Mouse (Mus musculus): ENCODE results near the gene Nrcam.

DNA sequence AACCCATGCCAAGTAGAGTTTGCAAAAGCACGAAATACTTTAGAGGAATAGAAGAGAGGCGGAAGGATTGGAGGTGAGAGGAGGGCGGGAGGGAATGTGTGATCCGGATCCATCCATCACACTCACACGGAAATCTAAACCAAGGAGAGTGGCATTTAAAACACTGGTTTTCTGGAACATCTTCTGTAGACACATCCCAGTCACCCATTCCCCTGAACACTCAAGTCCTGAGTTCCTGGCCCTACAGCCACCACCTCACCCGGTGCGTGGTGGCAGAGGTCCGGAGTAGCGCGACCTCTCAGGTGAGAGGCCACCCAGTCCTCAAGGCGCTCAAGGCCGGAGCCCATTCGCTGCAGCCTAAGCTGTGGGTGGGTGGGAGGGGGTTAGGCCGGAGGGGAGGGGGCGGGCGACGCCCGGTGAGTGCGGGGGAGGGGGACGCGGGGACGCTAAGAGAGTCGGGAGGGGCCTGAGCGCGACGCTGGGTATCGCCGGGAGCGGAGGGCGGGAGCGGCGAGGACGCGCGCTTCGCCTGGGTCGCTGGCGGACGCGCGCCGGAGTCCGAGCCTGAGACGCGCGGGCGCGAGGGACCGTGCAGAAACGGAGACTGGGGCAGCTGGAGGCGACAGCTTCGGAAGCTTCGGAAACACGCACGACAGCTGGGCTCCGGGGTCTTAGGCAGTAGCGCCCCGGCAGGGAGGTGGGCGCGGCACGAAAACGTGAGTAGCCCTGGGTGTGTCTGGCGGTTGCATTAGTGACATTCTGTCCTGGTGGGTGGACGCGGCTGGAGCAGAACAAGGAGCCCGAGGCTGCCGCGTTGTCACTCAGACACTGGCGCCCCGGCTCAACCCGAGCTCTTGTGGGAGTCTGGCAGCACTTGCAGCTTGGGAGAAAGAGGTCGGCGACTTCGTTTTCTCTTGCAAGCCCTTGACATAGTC lies at the start of gene Nrcam:
- TF ChIP-seq CTCF (conservative IDR thresholded peaks at IDR 0.05; ENCODE audit: low read length) (no peak), POU5F1 (IDR thresholded peaks at IDR 0.05; ENCODE audit: borderline replicate concordance, low read length) (no peak), NANOG (IDR thresholded peaks at IDR 0.05; ENCODE audit: borderline replicate concordance, low read length) (no peak)
